Mouse (Mus musculus): ENCODE data around the gene Med27.

- TF ChIP-seq CTCF (IDR thresholded peaks at IDR 0.05; ENCODE audit: control insufficient read depth, insufficient read depth, insufficient read length) (no peak), USF1 (IDR thresholded peaks at IDR 0.05; ENCODE audit: low read depth) (no peak), MAX (IDR thresholded peaks at IDR 0.05) (no peak)
Measured at GRCm38 (mm10) chr2:29412458-29412857, 65.8 kb downstream of the Med27 start.
